Mouse (Mus musculus) bone marrow, adult 2 months (tissue): ENCODE data around the gene Ghrh. TPM values are rescaled to one million over a fixed set of nuclear protein-coding genes. Genes with fewer than 3 reads are reported as not detected.
"Not testable (repeated sequence)": the region's sequence is repeated elsewhere in the genome, so short reads cannot be mapped to it uniquely, and the experiment has no call there.

Experiments
- H3K27ac ChIP-seq: fragments of 200-500 bp; 2 replicates; pipeline ENCODE4 v1.5.1; 2012; ENCODE audit warnings: low read depth, mild to moderate bottlenecking, control low read depth, inconsistent platforms, low read length; ENCODE audit not compliant: control insufficient read depth, poor library complexity, insufficient read depth
- H3K4me1 ChIP-seq: fragments of 200-500 bp; 2 replicates; pipeline ENCODE4 v1.6.1; 2011; ENCODE audit warnings: low read length; ENCODE audit not compliant: control insufficient read depth, insufficient read depth
- H3K4me3 ChIP-seq: fragments of 200-500 bp; replicated peaks from 2 replicates; pipeline ENCODE3; 2011; ENCODE audit warnings: mild to moderate bottlenecking, low read depth, low read length, control low read depth; ENCODE audit not compliant: control insufficient read depth
- CTCF ChIP-seq: fragments of 200-500 bp; IDR thresholded peaks from 2 replicates; pipeline ENCODE4 v1.5.1; 2011; ENCODE audit warnings: low read length, control low read depth; ENCODE audit not compliant: control insufficient read depth, insufficient read depth
- POLR2A ChIP-seq: fragments of 200-500 bp; IDR thresholded peaks from 2 replicates; pipeline ENCODE4 v1.6.1; 2011; ENCODE audit warnings: low read depth, mild to moderate bottlenecking, control low read depth, low read length, borderline replicate concordance; ENCODE audit not compliant: control insufficient read depth
- WGBS: fragments of 180-500 bp; shearing (Covaris S2); methylation state at CpG from one replicate; pipeline ENCODE4 v1.1.7; 2018; 5-methylcytosine and 5-hydroxymethylcytosine counted together
- polyA plus RNA-seq: library from polyadenylated mRNA; stranded (reverse); fragments of >200 nt; gene quantifications from 2 replicates; pipeline ENCODE4 v1.2.4, GENCODE M21; 2011; ENCODE audit warnings: low replicate concordance; ENCODE audit not compliant: missing spikeins, insufficient read depth, insufficient read length

The Ghrh gene
- polyA plus RNA-seq: not detected in 2 replicates

- TF ChIP-seq CTCF (no peak), POLR2A (no peak)
- H3K4me1 ChIP-seq: no peaks in the 10 kb centered on the region
- H3K27ac ChIP-seq: no peak within 1 kb of the TSS
- no peak within 1 kb of the TSS for H3K4me3 ChIP-seq
- WGBS: 79% methylated on average over 26 of the region's 26 CpGs
Measured at GRCm38 (mm10) chr2:157347361-157348159, at the start of gene Ghrh. Gene Ghrh, minus strand, starts transcription at chr2:157347506.

- H3K4me1 ChIP-seq: no peaks in the 10 kb centered on the region; the same call in 1 of the 2 replicates
- TF ChIP-seq CTCF (no peak), POLR2A (no peak)
- WGBS: 33% methylated on average over 13 of the region's 13 CpGs
- peak overlapping the region; percentile 64 for H3K27ac ChIP-seq
- no peak overlapping the region for H3K4me3 ChIP-seq
Measured at GRCm38 (mm10) chr2:157395960-157396359, 48.7 kb upstream of the Ghrh start.

GRCm38 (mm10) chr2:157395371-157395770 lies 48.1 kb upstream of the Ghrh start:
- no peaks in the 10 kb centered on the region; the same call in 1 of the 2 replicates for H3K4me1 ChIP-seq
- peak overlapping the region; percentile 10 for H3K4me3 ChIP-seq
- TF ChIP-seq CTCF (no peak), POLR2A (no peak)
- H3K27ac ChIP-seq: peak overlapping the region; percentile 64
- WGBS: 64% methylated on average over 5 of the region's 5 CpGs

- peak overlapping the region; percentile 64; the same call in 1 of the 2 replicates for H3K27ac ChIP-seq
- WGBS: 80% methylated on average over 6 of the region's 6 CpGs
- TF ChIP-seq POLR2A: no peak
- TF ChIP-seq CTCF: no peak
- no peak overlapping the region for H3K4me3 ChIP-seq
- H3K4me1 ChIP-seq: no peaks in the 10 kb centered on the region; the same call in 1 of the 2 replicates
Measured at GRCm38 (mm10) chr2:157394868-157395267, 47.6 kb upstream of the Ghrh start.

- Histone ChIP-seq H3K27ac (no peak overlapping the region), H3K4me1 (no peaks in the 10 kb centered on the region; the same call in 1 of the 2 replicates), H3K4me3 (no peak overlapping the region)
- no peak for TF ChIP-seq CTCF
- no peak for TF ChIP-seq POLR2A
- WGBS: 95% methylated on average over 4 of the region's 4 CpGs
Measured at GRCm38 (mm10) chr2:157393549-157393948, 46.2 kb upstream of the Ghrh start.

GRCm38 (mm10) chr2:157392331-157392730 lies 45.0 kb upstream of the Ghrh start:
- Histone ChIP-seq H3K4me3 (no peak overlapping the region), H3K4me1 (no peaks in the 10 kb centered on the region; the same call in 1 of the 2 replicates), H3K27ac (no peak overlapping the region)
- TF ChIP-seq CTCF (no peak), POLR2A (no peak)
- 79% methylated on average over 2 of the region's 2 CpGs for WGBS

GRCm38 (mm10) chr2:157389591-157389921 lies 42.2 kb upstream of the Ghrh start:
- TF ChIP-seq POLR2A: no peak
- no peak for TF ChIP-seq CTCF
- H3K4me3 ChIP-seq: no peak overlapping the region
- no peaks in the 10 kb centered on the region for H3K4me1 ChIP-seq
- 90% methylated on average over 7 of the region's 7 CpGs for WGBS
- no peak overlapping the region for H3K27ac ChIP-seq

GRCm38 (mm10) chr2:157388901-157389590 lies 41.7 kb upstream of the Ghrh start:
- H3K4me3 ChIP-seq, H3K27ac ChIP-seq, H3K4me1 ChIP-seq: not testable (repeated sequence)
- 91% methylated on average over 14 of the region's 14 CpGs for WGBS

GRCm38 (mm10) chr2:157384836-157385235 lies 37.5 kb upstream of the Ghrh start:
- H3K4me3 ChIP-seq: no peak overlapping the region
- no peak overlapping the region for H3K27ac ChIP-seq
- 81% methylated on average over 4 of the region's 4 CpGs for WGBS
- TF ChIP-seq CTCF: no peak
- no peak for TF ChIP-seq POLR2A
- no peaks in the 10 kb centered on the region for H3K4me1 ChIP-seq
